Mouse (Mus musculus) regulatory T cell (primary cell): ENCODE data around the gene Rbks.

ENCODE experiments used
- in situ Hi-C: fragments of 300-600 bp; cut with MboI, MseI; formaldehyde crosslinking; loops from one replicate; pipeline ENCODE4 v1.15.1; 2025; ENCODE audit warnings: high pct_unique_total_duplicates

Rbks gene

DNA sequence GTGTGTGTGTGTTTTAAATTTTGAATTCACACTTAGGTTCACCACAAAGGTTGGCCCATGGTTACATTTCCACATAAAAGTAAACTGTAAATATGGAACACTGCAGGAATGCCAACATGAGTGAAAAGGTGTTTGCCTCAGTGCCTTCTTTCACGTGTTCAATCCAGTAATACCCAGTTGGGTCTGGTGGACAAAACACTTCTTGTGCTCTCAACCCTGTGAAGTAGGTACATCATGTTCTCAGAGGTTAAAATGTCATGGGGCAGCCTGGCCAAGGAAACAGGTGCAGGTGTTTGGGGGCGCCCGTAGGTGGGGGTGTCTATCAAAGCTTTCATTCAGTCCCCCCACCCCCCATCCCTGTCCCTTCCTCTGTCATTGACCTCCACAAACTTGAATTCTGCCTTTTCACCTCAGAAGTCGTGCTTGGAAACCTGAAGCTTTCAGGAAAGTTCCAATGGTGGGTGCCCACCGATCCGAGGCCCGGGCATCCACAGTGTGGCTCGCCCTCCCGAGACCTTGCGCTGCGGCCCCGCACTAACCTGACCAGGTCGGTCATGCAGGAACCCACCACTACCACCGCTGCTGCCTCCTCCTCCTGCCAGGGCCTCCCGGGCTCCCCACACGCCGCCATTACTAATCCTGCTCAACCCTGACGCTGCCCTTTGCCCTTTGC lies at the start of gene Rbks:
Gene Rbks (minus strand): TSS at position 657 of the 673 bp plus-strand sequence.
- in situ Hi-C loops = loop anchor here (5.0 kb wide), 1 partner anchor 120 kb away; no protein-coding TSS in a partner anchor

DNA sequence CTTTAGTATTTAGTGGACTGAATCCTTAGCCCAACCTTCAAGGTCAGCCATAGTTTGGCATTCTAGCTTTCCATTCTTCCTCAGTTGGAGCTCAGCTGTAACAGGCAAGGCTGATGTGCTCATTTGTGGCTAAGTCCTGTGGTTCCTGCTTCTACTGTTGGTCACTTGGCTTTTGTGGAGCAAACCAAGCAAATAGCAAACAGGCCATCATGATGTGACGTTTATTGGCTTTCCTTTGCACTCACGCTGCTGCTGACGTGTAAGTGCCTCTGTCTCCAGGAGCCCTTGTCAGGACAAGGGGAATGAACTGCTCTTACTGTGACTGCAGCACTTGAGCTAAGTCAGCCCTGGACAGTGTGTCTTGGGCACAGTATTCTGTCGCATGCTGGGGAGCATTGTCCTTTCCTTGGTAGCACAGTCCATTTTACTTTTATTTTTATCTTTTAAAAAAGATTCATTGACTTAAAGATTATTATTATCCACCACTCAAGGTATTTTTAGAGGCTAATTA lies 45.1 kb upstream of the Rbks start:
- in situ Hi-C loops = loop anchor here (10.0 kb wide), 1 partner anchor 318 kb away; no protein-coding TSS in a partner anchor

DNA sequence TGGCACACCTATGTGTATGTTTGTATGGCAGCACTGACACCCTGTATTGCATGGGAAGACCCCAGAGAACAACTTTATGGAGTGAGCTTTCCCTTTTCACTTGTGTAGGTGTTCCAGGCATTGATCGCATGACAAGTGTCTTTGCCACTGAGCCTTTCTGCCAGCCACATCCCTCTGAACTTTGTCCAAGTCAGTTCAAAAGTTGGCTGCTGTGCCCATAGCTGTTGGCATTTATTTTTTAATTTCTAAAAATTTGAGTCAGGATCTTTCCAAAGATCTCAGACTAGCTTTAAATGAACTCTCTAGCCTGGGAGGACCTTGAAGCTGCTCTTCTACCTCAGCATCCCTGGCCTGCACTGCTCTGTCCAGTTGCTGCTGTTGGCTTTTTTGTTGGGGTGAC lies 44.5 kb upstream of the Rbks start:
- in situ Hi-C loops = loop anchor here (10.0 kb wide), 1 partner anchor 317 kb away; no protein-coding TSS in a partner anchor

DNA sequence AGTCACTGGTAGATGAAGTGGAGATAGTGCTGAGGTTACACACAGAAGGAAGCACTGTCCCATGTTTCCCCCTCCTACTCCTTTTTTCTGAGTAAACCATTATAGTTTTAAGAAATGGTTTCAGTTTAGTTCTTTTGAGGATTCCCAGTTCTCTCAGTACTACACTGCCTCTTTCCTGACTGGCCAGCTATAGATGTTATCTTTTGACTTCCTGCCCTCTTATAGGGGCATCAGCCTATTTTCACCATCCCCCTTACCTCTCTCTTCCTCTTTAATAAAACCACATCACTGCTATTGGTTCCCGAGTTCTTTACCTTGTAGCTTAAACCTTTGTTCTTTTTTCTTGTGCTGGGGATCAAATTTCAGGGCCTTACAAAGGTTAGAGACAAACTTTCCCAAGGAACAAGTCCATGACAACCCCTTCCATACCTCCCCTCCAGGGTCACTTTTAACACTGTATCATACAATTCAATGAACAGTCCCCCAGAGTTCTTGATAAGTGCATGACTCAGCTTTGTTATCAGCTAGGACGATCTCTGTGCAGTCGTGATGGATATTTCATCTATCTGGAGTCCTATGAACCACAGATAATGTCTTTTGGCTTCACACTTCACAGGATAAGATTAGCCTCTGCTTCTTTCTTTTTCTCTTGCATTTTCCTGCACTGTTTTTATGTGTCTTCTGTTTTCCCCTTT lies 35.4 kb upstream of the Rbks start:
- in situ Hi-C loops = no loop called here

DNA sequence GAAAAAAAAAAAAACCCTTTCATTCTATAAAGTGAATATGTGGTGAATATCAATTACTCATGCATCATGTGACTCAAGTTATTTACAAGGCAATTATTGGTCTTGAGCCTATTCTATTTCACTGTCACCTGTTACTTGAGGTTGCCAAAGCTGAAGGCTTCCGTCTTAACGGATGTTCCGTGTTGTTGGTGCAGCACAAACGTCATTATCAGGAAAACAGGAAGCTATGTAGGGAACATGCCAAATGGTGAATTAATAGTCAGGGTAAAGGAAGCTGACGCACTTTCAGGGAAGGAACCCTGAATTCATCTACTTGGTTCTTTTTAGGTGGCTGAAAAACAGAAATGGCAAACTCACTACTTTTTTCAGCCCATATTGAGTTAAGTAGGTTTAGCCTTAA lies 30.0 kb upstream of the Rbks start:
- in situ Hi-C loops = no loop called here

DNA sequence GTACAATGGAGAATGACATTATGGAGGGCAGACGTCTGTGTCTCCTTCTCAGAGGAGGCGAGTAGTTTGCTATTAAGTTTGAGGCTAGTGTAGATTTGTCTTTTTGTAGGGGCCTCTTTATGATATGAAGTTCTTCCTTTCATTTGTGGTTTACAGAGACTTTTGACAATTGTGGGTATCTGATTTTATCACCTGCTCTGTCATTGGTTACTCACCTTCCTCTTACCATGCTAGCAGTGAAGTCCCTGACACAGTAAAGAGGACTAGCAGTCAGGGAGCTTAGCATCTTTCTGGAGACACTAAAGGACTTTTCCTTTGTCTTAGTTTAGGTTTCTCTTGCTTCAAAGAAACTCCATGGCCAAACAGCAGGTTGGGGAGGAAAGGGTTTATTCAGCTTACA lies 28.5 kb upstream of the Rbks start:
- in situ Hi-C loops = no loop called here

DNA sequence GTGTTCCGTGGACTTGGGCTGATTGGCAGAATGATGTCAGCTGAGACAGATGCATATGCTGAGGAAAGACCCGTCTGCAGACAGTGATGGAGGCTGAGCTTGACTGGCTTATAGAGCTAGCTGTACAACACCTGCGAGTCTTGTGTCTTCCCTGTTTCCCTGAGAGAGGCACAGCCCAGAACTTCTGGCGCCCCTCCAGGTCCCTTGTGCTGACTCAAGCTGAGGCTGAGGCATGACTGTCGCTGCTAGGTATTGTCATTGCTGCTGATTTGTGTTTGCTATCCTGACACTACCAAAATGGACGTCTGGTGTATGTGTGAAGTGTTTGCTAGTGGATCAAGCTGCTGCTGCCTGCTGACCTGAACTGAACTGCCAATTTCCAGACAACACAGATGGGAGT lies 27.1 kb upstream of the Rbks start:
- in situ Hi-C loops = no loop called here

DNA sequence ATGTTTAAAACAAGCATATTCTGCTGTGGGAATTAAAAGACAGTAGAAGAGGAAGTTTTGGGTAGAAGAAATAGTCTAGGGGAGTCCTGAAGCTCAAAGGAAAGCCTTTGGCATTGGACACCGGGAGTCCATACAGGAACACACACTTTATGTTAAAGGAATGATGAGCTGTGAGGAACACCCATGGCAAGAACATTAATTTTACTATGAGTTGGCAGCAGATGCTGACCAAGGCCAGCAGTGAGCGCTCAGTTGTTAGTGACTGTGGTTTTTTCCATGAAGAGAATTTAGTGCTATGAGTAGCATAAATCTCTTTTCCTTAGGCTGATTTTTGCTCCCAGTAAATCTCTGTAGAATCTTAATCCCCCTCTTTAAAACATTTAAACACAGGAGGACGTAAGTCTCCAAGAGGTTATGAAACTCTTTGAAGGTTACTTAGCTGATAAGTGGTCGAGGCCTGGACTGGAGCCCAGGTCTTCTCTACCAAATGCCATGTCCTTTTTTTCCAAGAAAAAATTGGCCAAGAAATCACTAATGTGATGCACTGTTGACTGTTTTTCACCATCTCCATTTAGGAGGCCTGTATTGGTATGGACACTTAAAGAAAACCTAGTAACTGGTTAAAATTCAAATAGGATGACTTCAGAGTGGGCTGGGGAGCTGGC lies 18.2 kb upstream of the Rbks start:
- in situ Hi-C loops = no loop called here

DNA sequence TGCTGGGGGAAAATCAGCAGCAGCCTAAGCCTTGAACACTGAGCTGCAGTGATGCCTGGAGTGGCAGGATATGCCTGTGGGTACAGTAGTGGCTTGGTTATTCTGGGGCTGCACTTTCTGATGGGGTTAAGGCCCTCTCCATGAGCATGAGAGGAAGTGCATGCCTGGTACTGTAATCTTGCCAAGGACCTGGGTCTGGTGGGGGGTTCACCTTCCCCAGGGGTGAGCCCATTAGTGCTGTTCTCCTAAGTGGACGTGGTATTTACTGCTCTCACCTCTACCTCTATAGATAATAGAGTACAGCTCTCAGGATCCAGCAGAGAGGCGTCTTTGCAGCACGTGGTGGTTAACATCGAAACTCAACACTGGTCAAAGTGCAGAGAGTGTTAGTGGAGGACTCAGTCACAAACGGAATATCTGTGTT lies 16.4 kb upstream of the Rbks start:
- in situ Hi-C loops = no loop called here

DNA sequence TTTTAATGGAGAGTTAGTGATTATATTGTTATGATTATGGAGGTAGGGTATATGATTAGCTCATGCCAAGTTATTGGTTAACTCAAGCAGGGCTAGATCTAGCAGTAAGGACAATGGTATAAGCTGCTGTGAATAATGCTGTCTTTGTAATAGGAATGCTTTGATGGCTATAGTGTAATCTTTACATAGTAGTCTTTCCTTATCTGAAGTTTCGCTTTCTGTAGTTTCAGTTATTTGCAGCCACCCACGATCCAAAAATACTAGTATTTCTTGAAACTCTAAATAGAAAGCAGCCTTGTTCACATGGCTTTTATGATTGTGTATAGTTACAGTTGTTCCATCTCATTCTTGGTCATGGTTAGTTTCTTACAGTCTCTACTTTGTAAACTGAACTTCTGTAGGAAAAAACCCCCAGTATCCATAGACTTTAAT lies 15.9 kb upstream of the Rbks start:
- in situ Hi-C loops = no loop called here

DNA sequence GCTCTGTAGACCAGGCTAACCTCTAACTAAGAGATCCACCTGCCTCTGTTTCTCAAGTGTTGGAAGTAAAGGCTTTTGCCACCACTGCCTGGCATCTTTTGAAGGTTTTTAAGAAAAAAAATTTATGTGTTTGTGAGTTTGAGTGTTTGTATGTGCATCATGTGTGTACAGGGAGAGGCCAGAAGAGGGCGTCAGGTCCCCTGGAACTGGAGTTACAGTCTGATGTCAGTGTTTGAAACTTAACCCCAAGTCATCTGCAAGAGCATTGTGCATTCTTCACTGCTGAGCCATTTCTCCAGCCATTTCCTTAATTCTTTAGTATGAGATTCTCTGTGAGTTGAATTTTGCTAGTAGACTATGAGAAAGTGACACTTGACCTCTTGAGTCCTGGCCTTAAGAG lies 12.0 kb upstream of the Rbks start:
- in situ Hi-C loops = no loop called here

DNA sequence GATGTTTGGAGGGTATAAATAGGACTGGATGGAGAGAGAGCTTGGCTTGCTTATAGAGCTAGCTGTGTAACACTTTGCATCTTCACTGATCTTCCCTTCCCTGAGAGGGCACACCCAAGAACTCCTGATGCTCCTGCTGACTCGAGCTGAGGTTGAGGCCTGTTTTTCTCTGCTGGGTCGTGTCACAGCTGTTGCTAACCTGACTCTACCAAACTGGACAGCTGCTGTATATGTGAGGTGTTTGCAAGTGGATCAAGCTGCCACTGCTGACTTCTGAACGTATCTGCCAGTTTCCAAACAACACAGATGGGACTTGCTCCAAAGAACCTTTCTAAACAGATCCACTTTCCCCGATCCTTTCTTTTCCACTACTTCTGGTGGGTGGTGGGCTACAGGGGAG lies 9.4 kb upstream of the Rbks start:
- in situ Hi-C loops = no loop called here

DNA sequence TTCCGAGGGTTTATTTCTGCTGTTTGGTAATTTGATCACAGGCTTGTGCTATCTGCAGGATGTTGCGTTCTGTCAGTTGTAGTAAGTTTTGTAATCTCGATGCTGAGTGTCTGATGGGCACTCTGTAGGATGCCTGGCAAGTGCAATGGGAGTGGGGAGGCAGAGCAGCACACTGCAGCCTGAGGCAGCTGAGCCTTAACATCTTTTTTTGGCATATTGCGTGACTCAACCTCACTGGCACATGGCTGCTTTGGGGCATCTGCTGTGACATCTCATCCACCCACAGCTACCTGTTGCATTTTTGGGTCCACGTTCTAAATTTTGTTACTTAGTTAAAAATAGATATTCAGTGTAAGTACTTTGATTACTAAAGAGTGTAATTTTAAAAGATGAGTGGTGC lies 7.5 kb upstream of the Rbks start:
- in situ Hi-C loops = no loop called here

DNA sequence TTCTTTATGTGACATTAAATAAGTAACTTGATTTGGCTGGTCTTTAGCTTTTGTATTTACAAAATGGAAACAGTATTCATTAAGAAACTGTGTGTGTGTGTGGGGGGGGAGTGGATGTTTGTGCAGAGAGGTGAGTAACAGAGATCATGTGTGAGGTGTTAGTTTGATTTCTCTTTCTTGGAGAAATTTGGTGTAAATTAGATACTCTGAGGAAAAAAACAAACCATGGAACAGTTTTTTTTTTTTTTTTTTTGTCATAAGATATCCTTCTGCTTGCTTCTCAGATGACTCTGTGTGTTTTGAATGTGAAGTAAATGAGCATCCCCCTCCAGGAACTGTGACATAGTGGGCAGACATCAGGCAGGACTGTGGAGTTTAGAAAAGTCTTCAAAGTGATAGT lies 2.0 kb upstream of the Rbks start:
- in situ Hi-C loops = loop anchor here (5.0 kb wide), 1 partner anchor 122 kb away; no protein-coding TSS in a partner anchor

DNA sequence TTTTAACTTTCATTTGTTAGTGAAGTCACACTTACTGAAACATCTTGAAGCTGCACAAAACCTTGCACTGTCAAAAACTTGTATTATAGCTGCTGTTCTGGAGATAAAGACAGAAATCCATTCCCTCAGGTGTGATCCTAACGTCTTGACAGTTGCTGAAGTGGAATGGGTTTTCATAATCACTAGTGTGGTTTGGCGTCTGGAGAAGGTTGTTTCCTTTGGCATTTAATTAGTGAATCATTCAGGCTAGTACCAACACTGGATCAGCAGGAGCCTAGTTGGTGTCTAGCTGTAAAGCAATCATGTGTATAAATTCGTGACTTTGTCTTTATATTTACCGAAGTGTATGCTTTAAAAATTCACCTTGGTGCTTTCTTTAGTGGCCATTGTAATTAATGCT lies 1.5 kb upstream of the Rbks start:
- in situ Hi-C loops = loop anchor here (5.0 kb wide), 1 partner anchor 122 kb away; no protein-coding TSS in a partner anchor

DNA sequence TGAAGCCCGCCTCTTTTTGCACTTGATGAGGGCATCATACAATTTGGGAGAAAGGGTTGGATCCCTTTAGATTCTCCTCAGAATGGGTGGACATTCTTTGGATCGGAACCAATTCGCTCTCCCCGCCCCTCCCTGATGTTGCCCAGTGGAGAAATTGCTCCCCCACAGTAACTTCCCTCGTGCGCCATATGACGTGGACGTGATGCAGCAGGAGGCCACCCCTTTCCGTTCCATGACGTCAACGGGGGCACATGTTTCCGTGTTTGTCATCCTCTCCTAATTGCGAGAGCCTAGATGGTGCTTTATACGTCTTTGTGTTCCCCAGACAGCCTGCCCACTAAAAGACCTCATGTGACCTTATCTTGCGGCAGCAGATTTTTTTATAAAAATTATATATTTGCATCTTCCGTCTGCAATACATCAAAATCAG lies 885 bp upstream of the Rbks start:
- in situ Hi-C loops = loop anchor here (5.0 kb wide), 1 partner anchor 121 kb away; no protein-coding TSS in a partner anchor

DNA sequence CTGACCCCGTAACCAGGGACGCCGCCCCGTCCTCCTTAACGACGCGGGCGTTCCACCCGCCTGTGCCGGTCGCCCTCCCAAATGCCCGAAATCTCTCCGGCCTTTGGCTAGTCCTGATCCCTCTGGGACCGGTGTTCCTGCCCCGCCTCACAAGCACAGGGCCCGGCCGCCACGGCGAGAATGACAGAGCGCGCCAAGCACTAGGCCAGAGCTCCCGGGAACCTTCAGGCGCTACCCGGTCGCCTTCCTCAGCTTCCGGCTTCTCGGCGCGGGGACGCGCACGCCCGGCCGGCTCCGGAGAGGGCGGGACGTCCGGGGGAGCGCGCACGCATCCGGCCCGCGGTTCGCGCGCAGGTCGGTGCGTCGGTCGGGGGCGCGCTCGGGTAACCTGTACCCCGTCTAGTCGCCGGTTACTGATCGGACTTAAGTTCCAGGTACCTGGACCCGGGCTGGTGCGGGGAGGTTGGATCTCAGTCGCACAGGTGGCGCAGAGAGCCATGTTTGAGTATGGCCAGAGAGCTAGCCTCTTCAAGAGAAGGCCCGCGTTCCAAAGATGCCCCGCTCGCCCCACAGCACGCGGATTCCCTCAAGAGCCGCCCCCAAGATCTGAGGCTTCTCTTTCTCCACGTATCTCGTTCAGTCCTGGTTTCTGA lies 343 bp upstream of the Rbks start, which contains the start of gene Babam2:
Gene Babam2 (plus strand): TSS at position 41 of the 653 bp plus-strand sequence.
- in situ Hi-C loops = loop anchor here (5.0 kb wide), 1 partner anchor 120 kb away; no protein-coding TSS in a partner anchor

DNA sequence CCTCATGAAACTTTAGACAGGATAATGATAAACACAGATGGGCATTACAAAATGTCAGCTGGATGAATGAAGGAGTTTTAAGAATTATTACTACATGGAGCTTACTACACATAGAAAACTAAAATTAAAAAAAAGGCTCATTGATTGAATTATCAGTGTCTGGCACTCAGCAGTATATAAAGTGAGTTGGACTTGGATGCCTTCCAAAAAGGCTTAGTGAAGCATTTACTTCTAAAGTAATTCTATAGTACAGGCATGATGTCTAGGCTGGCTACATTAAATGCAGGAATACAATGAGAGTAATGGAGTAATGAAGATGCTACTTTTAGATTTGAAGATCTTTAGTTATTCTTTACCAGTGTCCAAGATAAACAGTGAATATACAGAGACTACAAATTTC lies 4.2 kb downstream of the Rbks start:
- in situ Hi-C loops = no loop called here

DNA sequence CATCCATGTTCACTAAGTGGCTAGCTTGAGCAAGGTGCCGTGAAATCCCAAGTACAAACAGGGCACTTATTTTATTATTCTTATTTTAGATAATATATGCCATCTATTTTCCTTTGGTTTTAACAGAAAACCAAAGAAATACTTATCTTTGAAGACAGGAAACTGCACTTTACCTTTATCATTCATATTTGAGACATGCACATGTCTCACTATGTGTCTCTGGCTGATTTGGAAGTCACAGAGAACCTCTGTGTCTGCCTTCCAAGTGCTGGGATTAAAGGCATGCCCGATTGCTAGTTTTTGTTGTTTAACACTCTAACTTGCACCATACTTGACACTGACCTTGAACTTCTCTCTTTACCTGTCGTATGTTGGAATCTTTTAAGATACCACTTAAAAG lies 9.5 kb downstream of the Rbks start:
- in situ Hi-C loops = no loop called here

DNA sequence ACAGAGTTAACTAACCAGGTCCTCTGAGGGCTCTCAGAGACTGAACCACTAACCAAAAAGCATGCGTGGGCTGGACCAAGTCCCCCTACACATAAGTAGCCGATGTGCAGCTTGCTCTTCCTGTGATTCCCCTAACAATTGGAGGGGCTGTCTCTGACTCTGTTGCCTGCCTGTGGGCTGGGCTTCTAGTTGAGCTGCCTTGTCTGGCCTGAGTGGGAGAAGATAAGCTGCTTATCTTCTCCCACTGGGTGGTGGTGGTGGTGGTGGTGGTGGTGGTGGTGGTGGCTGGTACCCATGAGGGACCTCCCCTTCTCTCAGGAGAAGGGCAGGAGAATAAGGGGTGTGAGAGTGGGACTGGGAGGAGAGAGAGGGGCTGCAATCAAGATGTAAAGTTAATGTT lies 11.4 kb downstream of the Rbks start:
- in situ Hi-C loops = no loop called here

DNA sequence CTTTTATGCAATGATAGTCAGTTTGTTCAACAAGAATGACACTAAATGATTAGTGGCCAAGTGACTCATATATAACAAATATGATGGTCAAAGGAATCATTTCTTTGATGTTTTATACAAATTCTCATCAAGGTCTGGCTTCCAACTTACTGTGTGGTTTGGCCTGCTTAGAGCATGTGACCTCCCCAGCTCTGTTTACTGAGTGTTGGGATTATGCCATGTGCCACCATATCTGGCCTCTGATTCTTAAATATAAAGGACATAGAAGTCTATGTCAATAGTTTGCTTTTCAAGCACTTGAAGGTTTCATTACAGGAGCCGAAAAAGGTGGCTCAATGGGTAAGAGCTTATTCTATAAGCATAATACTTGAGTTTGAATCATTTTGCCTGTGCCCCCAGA lies 15.1 kb downstream of the Rbks start:
- in situ Hi-C loops = no loop called here

DNA sequence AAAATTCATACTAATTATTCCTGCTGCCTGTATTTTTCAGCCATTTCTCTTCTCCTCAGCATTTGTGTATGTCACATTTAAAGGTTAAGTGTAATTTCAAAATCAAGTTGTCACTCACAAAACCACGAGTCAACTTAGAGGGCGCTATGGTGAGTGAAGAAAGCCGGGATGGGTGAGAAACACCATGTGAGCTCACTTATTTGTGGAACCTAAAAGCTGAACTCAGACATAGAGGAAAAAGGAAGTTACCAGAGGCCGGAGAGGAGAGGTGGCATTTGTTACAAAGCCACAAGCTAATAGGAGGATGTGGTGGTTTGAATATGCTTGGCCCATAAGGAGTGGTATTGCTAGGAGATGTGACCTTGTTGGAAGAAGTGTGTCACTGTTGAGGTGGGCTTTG lies 17.2 kb downstream of the Rbks start:
- in situ Hi-C loops = no loop called here
